23 mouse cellular contexts compared by ENCODE assay signal in genomic region chr1:24045627-24046026, GRCm38 (mm10). TPM values are rescaled to one million over a fixed set of nuclear protein-coding genes. Genes with fewer than 3 reads are reported as not detected.
A peak's percentile ranks its signal among the peaks of the same experiment; 100 is the strongest.
DNase-seq lines count a peak whose midpoint lies in the region; ATAC-seq and TF ChIP-seq lines count a peak whose summit lies in the region.
"Had no signal": no experiment of that assay in that cellular context is flagged by ENCODE, and none has a peak within 500 bp of the region (broad histone marks: within the 10 kb centered on the region; RNA-seq: fewer than 3 reads in every experiment).

No protein-coding gene starts in this region.

- 55% methylated on average over 5 of the region's 5 CpGs for WGBS in heart, embryonic 13.5 days
- 76% methylated on average over 5 of the region's 5 CpGs for WGBS in forebrain, embryonic 14.5 days

- TF ChIP-seq RAD21 in CH12.LX (IDR thresholded peaks at IDR 0.05; ENCODE audit: low read depth, low read length) = peak; percentile 17

- 0 out of 2 replicates have a peak overlapping the region, but pooled peaks have one; percentile 12 for H3K27ac ChIP-seq in heart, embryonic 13.5 days (replicated peaks)
- H3K27ac ChIP-seq in CH12.LX (ENCODE audit: insufficient read depth, low read depth) = peak overlapping the region; percentile 78
- no peak overlapping the region for H3K27ac ChIP-seq in forebrain, embryonic 14.5 days (ENCODE audit: low read depth, low read length)
- H3K27ac ChIP-seq: embryonic facial prominence, embryonic 15.5 days; forebrain, embryonic 15.5 days; hindbrain, embryonic 15.5 days; kidney, embryonic 15.5 days; neural tube, embryonic 15.5 days; stomach, embryonic 15.5 days had no signal

- H3K4me1 ChIP-seq in heart, embryonic 13.5 days = peaks cover 8% of the 10 kb centered on the region
- peaks cover 3 to 44% of the 10 kb centered on the region in 2 experiments for H3K4me1 ChIP-seq in CH12.LX (ENCODE audit: control insufficient read depth in 1 of 2, insufficient read depth in 2 of 2)
- no peaks in the 10 kb centered on the region for H3K4me1 ChIP-seq in forebrain, embryonic 14.5 days (ENCODE audit: control insufficient read depth, insufficient read depth, low read length)
- H3K4me1 ChIP-seq: embryonic facial prominence, embryonic 15.5 days; forebrain, embryonic 15.5 days; hindbrain, embryonic 15.5 days; kidney, embryonic 15.5 days; neural tube, embryonic 15.5 days; stomach, embryonic 15.5 days had no signal

- dilution Hi-C loops in CH12.LX (cut with MboI; ENCODE audit: extremely low pct_ligation_motif_present, extremely low pct_unique_long_range_greater_than_20kb, low sequenced_read_pairs) = no loop called here

- no peaks in the 10 kb centered on the region for H3K27me3 ChIP-seq in heart, embryonic 13.5 days (replicated peaks)
- no peaks in the 10 kb centered on the region for H3K27me3 ChIP-seq in CH12.LX (replicated peaks)
- H3K27me3 ChIP-seq in forebrain, embryonic 14.5 days (replicated peaks; ENCODE audit: control insufficient read depth, insufficient read depth, low read length) = no peaks in the 10 kb centered on the region
- H3K27me3 ChIP-seq: embryonic facial prominence, embryonic 15.5 days; forebrain, embryonic 15.5 days; heart, embryonic 12.5 days; hindbrain, embryonic 15.5 days; kidney, embryonic 15.5 days; neural tube, embryonic 15.5 days; stomach, embryonic 15.5 days had no signal

- peak; percentile 54; the same call in 1 of the 2 replicates for TF ChIP-seq POLR2A in CH12.LX (IDR thresholded peaks at IDR 0.05; ENCODE audit: low read depth, low read length)

- H3K9me3 ChIP-seq in heart, embryonic 13.5 days = no peaks in the 10 kb centered on the region
- H3K9me3 ChIP-seq in CH12.LX (replicated peaks; ENCODE audit: low read length) = no peaks in the 10 kb centered on the region
- no peaks in the 10 kb centered on the region for H3K9me3 ChIP-seq in forebrain, embryonic 14.5 days (replicated peaks; ENCODE audit: control insufficient read depth, low read length)
- H3K9me3 ChIP-seq: embryonic facial prominence, embryonic 15.5 days; forebrain, embryonic 15.5 days; heart, embryonic 12.5 days; hindbrain, embryonic 15.5 days; kidney, embryonic 15.5 days; neural tube, embryonic 15.5 days; stomach, embryonic 15.5 days had no signal

- no peaks in the 10 kb centered on the region for H3K79me2 ChIP-seq in CH12.LX (replicated peaks; ENCODE audit: control insufficient read depth, extremely low read depth, insufficient read depth, poor library complexity, severe bottlenecking)

- in situ Hi-C loops in CH12.LX (cut with MboI; ENCODE audit: low pct_ligation_motif_present, low pct_unique_long_range_greater_than_20kb, low sequenced_read_pairs) = loop anchor here (25.0 kb wide), 1 partner anchor 92 kb away; no protein-coding TSS in a partner anchor

- H3K4me2 ChIP-seq in heart, embryonic 13.5 days = no peak overlapping the region
- H3K4me2 ChIP-seq in CH12.LX (ENCODE audit: insufficient read depth, low read depth, poor library complexity, severe bottlenecking) = peak overlapping the region; percentile 17
- no peak overlapping the region for H3K4me2 ChIP-seq in forebrain, embryonic 14.5 days (ENCODE audit: low read length)
- H3K4me2 ChIP-seq: embryonic facial prominence, embryonic 15.5 days; forebrain, embryonic 15.5 days; heart, embryonic 12.5 days; hindbrain, embryonic 15.5 days; kidney, embryonic 15.5 days; midbrain, embryonic 11.5 days; neural tube, embryonic 15.5 days; stomach, embryonic 15.5 days had no signal

- no peak for TF ChIP-seq CTCF in CH12.LX (conservative IDR thresholded peaks at IDR 0.05 in 1 of 2, IDR thresholded peaks at IDR 0.05 in 1 of 2; ENCODE audit: low read depth in 2 of 2, low read length in 2 of 2)

- no peak overlapping the region for H3K9ac ChIP-seq in heart, embryonic 13.5 days
- H3K9ac ChIP-seq in CH12.LX (ENCODE audit: insufficient read depth, low read depth) = no peak overlapping the region
- no peak overlapping the region for H3K9ac ChIP-seq in forebrain, embryonic 14.5 days (ENCODE audit: low read length)
- H3K9ac ChIP-seq: embryonic facial prominence, embryonic 15.5 days; forebrain, embryonic 15.5 days; heart, embryonic 12.5 days; hindbrain, embryonic 15.5 days; kidney, embryonic 15.5 days; neural tube, embryonic 15.5 days; stomach, embryonic 15.5 days had no signal

- no peak for DNase-seq in heart, postnatal 25 days (ENCODE audit: low spot score)
- peak; percentile 90 for DNase-seq in CH12.LX (ENCODE audit: extremely low read depth)
- peak; percentile 4 for DNase-seq in naive thymus-derived CD4-positive, alpha-beta T cell, adult 2 months (ENCODE audit: low read depth)
- peak; percentile 53 for DNase-seq in thymus, postnatal 25 days
- DNase-seq in retina, embryonic 14.5 days (ENCODE audit: low spot score) = no peak
- no peak for DNase-seq in gastrocnemius, postnatal 25 days
- DNase-seq in forebrain, embryonic 14.5 days (ENCODE audit: low spot score) = no peak
- DNase-seq: adrenal gland, postnatal 14 days; cerebellum, adult 9-11 months; gastrocnemius, postnatal 10 days; heart, adult 11 months had no signal

- no peak for ATAC-seq in heart, embryonic 13.5 days (ENCODE audit: extremely low read depth, insufficient number of reproducible peaks, low FRiP score, low TSS enrichment)
- no peak for ATAC-seq in forebrain, embryonic 14.5 days
- ATAC-seq: forebrain, embryonic 15.5 days; intestine, embryonic 16.5 days; lung, postnatal 0 days had no signal

- TF ChIP-seq EP300 in CH12.LX (IDR thresholded peaks at IDR 0.05; ENCODE audit: low read length) = peak; percentile 91

- intact Hi-C loops in heart, postnatal 25 days (cut with DNase I) = no loop called here

- no peak overlapping the region for H3K4me3 ChIP-seq in heart, embryonic 13.5 days
- H3K4me3 ChIP-seq in CH12.LX (replicated peaks in 1 of 3; ENCODE audit: low read depth in 2 of 3, low read length in 2 of 3, poor library complexity in 1 of 3) = no peak overlapping the region
- no peak overlapping the region for H3K4me3 ChIP-seq in forebrain, embryonic 14.5 days (ENCODE audit: low read depth, low read length)
- H3K4me3 ChIP-seq: embryonic facial prominence, embryonic 15.5 days; forebrain, embryonic 15.5 days; heart, embryonic 12.5 days; hindbrain, embryonic 15.5 days; kidney, embryonic 15.5 days; neural tube, embryonic 15.5 days; stomach, embryonic 15.5 days had no signal

- peaks cover 38% of the 10 kb centered on the region for H3K36me3 ChIP-seq in heart, embryonic 13.5 days
- H3K36me3 ChIP-seq in CH12.LX (replicated peaks in 1 of 2; ENCODE audit: control insufficient read depth in 1 of 2, insufficient read depth in 1 of 2, low read length in 1 of 2) = no peaks in the 10 kb centered on the region
- H3K36me3 ChIP-seq in forebrain, embryonic 14.5 days (ENCODE audit: control insufficient read depth, insufficient read depth, low read length) = 0 out of 2 replicates have a peak, but pooled peaks cover 8% of the 10 kb centered on the region
- H3K36me3 ChIP-seq: forebrain, embryonic 15.5 days; neural tube, embryonic 15.5 days had no signal

TF ChIP-seq in CH12.LX, 34 proteins besides CTCF, POLR2A, EP300 and RAD21 (continues in another document):
- TF ChIP-seq MAFK (IDR thresholded peaks at IDR 0.05; ENCODE audit: insufficient replicate concordance, low read length) = 0 out of 2 replicates have a peak, but pooled peaks have one; percentile 10
- TF ChIP-seq ETS1 (conservative IDR thresholded peaks at IDR 0.05; ENCODE audit: low read depth, low read length) = peak; percentile 96
- no peak for TF ChIP-seq PAX5 (IDR thresholded peaks at IDR 0.05; ENCODE audit: low read length)
- peak; percentile 89 for TF ChIP-seq MEF2A (IDR thresholded peaks at IDR 0.05; ENCODE audit: borderline replicate concordance, low read depth, low read length)
- TF ChIP-seq ELF1 (IDR thresholded peaks at IDR 0.05; ENCODE audit: low read depth, low read length) = peak; percentile 40; the same call in 1 of the 2 replicates
- no peak for TF ChIP-seq USF2 (conservative IDR thresholded peaks at IDR 0.05; ENCODE audit: low read depth, low read length)
- peak; percentile 95 for TF ChIP-seq TCF12 (IDR thresholded peaks at IDR 0.05; ENCODE audit: low read depth, low read length)
- no peak for TF ChIP-seq NRF1 (IDR thresholded peaks at IDR 0.05; ENCODE audit: low read depth, low read length)
- peak; percentile 36; the same call in 1 of the 2 replicates for TF ChIP-seq HCFC1 (IDR thresholded peaks at IDR 0.05; ENCODE audit: low read depth, low read length)
- peak; percentile 70 for TF ChIP-seq JUND (conservative IDR thresholded peaks at IDR 0.05; ENCODE audit: low read depth, low read length)
- TF ChIP-seq NELFE (IDR thresholded peaks at IDR 0.05; ENCODE audit: low read depth, low read length) = peak; percentile 41; the same call in 1 of the 2 replicates
- TF ChIP-seq MYC (IDR thresholded peaks at IDR 0.05; ENCODE audit: low read depth, low read length) = peak; percentile 89
- TF ChIP-seq ZC3H11A (IDR thresholded peaks at IDR 0.05; ENCODE audit: low read depth, low read length) = no peak
- TF ChIP-seq BHLHE40 (IDR thresholded peaks at IDR 0.05; ENCODE audit: low read depth, low read length) = peak; percentile 91
- TF ChIP-seq IRF4 (IDR thresholded peaks at IDR 0.05; ENCODE audit: low read depth, low read length) = peak; percentile 90
- peak; percentile 6; the same call in 1 of the 2 replicates for TF ChIP-seq USF1 (IDR thresholded peaks at IDR 0.05; ENCODE audit: low read depth, low read length)
- peak; percentile 88; the same call in 1 of the 2 replicates for TF ChIP-seq MXI1 (IDR thresholded peaks at IDR 0.05; ENCODE audit: low read depth, low read length)
- peak; percentile 92 for TF ChIP-seq SIN3A (IDR thresholded peaks at IDR 0.05; ENCODE audit: low read length)
- TF ChIP-seq ZNF384 (IDR thresholded peaks at IDR 0.05; ENCODE audit: low read depth, low read length) = peak; percentile 88
- TF ChIP-seq ZMIZ1 (IDR thresholded peaks at IDR 0.05; ENCODE audit: low read depth, low read length) = no peak

RNA-seq across cellular contexts. Expression of gene Sdhaf4, which starts 40.2 kb away (rescaled TPM):
- 68.6 and 73.2 TPM in 2 replicates for polyA plus RNA-seq in heart, embryonic 13.5 days (2015; fragmentation: Nextera tagmentation; extraction: Ambion mirVana)
- 10 to 100 TPM; 80.8 to 90.2 TPM for total RNA-seq in heart, postnatal 25 days (2021)
- total RNA-seq in CH12.LX (2012; rRNA removed) (40.7 and 43.4 TPM in 2 replicates), CH12.LX (2014; rRNA removed) (72.9 and 79.6 TPM in 2 replicates)
- polyA plus RNA-seq in CH12.LX (2012; ENCODE audit: insufficient read length, low read depth) = 20.9 and 24.8 TPM in 2 replicates
- 10 to 100 TPM; 44.9 to 56.0 TPM for total RNA-seq in gastrocnemius, postnatal 25 days (2021)
- 131 and 147 TPM in 2 replicates for polyA plus RNA-seq in forebrain, embryonic 14.5 days (2014; fragmentation: Nextera tagmentation; extraction: Ambion mirVana)

RNA-seq across cellular contexts. Expression of gene Fam135a, which starts 54.5 kb away (rescaled TPM):
- polyA plus RNA-seq in heart, embryonic 13.5 days (2015; fragmentation: Nextera tagmentation; extraction: Ambion mirVana) = 22.0 and 24.2 TPM in 2 replicates
- 10 to 100 TPM; 18.6 to 21.8 TPM for total RNA-seq in heart, postnatal 25 days (2021)
- total RNA-seq in CH12.LX (2012; rRNA removed) = 2.0 TPM in 2 replicates
- total RNA-seq in CH12.LX (2014; rRNA removed) = 1.4 and 1.5 TPM in 2 replicates
- polyA plus RNA-seq in CH12.LX (2012; ENCODE audit: insufficient read length, low read depth) = 1.4 and 2.1 TPM in 2 replicates
- 10 to 100 TPM; 17.1 to 19.3 TPM for total RNA-seq in gastrocnemius, postnatal 25 days (2021)
- polyA plus RNA-seq in forebrain, embryonic 14.5 days (2014; fragmentation: Nextera tagmentation; extraction: Ambion mirVana) = 28.6 and 30.5 TPM in 2 replicates
- total RNA-seq: MEL had no signal

Comparison
In these comparisons a context has a peak if more than half of its experiments do, and no peak if none do; other contexts are left out.
1. DNase-seq: peak in CH12.LX (single experiment), naive thymus-derived CD4-positive, alpha-beta T cell, adult 2 months (single experiment) and thymus, postnatal 25 days (single experiment); none in heart, postnatal 25 days (single experiment), retina, embryonic 14.5 days (single experiment), gastrocnemius, postnatal 25 days (single experiment) and forebrain, embryonic 14.5 days (single experiment).
2. RNA of gene Fam135a, which starts 54.5 kb away (total RNA-seq): 18.6 to 21.8 TPM in heart, postnatal 25 days and 17.1 to 19.3 TPM in gastrocnemius, postnatal 25 days; 1.4 to 2.0 TPM in CH12.LX; every median in the first group is over 4 times any median in the second.